Mouse (Mus musculus): ENCODE results near the gene Fmo5. TPM values are rescaled to one million over a fixed set of nuclear protein-coding genes. Genes with fewer than 3 reads are reported as not detected.

The Fmo5 gene
- polyA plus RNA-seq, 1 experiment = 5.8 TPM

DNA sequence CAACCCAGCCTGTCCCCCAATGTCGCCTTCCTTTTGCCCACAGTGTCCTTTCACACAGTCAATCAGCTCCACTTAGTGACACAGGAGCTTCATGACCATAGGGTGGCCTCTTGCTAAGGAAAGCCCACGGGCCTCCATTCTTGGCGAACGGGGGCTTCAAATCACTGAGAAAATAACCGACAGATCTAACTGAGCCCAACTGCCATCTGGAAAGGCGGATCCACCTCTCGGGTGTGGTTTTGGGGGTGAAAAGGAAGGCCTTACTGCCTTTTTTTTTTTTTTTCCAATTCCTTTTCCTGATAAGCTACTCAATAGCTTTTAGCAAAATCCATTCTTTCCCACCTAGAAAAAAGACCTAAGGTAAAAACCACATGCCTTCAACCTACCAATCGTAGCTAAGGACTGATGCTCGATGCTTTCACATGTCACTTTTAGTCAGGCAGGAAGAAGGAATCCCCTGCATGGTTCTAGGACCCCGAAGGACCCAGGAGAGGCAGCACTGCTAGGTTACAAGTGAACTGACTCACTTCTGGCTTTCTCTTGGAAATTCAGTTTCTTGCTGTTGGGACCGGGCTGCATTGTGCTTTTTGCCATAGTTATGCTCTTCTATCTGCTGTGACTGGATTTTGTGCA is 74.0 kb downstream of the Fmo5 start:
- Histone ChIP-seq H3K4me3 (ENCODE audit: control insufficient read depth, insufficient read depth, low read length) (no peak overlapping the region), H3K4me1 (replicated peaks; ENCODE audit: control insufficient read depth, insufficient read depth, low read length) (no peaks in the 10 kb centered on the region), H3K36me3 (ENCODE audit: control insufficient read depth, insufficient read depth, low read length) (no peaks in the 10 kb centered on the region), H3K27ac (ENCODE audit: control insufficient read depth, insufficient read depth, low read length) (no peak overlapping the region), H3K27me3 (ENCODE audit: control insufficient read depth, insufficient read depth, low read length) (no peaks in the 10 kb centered on the region)
- DNase-seq = no peak
- TF ChIP-seq POLR2A (IDR thresholded peaks at IDR 0.05; ENCODE audit: control insufficient read depth, extremely low read depth, insufficient read depth, low read length, poor library complexity) = no peak
- no peak for TF ChIP-seq CTCF (IDR thresholded peaks at IDR 0.05; ENCODE audit: borderline replicate concordance, control insufficient read depth, extremely low read depth, insufficient read depth, low read length, poor library complexity)
- WGBS = 93% methylated on average over 11 of the region's 11 CpGs

Other genes starting within 250 kb of the Fmo5 start
- not detected in 2 replicates for gene Olfr1402, start 206.8 kb upstream of the Fmo5 start, polyA plus RNA-seq (2012; rRNA removed)
- 11.5 and 11.9 TPM in 2 replicates for gene Chd1l, start 18.6 kb upstream of the Fmo5 start, polyA plus RNA-seq (2012; rRNA removed)
- 6.2 and 8.0 TPM in 2 replicates for gene Prkab2, start 29.4 kb downstream of the Fmo5 start, polyA plus RNA-seq (2012; rRNA removed)
- not detected in 2 replicates for gene Gm17651, start 45.9 kb downstream of the Fmo5 start, polyA plus RNA-seq (2012; rRNA removed)

All from thymus, adult 2 months (tissue).